Mouse (Mus musculus): ENCODE results near the gene Tssk3.
A peak's percentile ranks its signal among the peaks of the same experiment; 100 is the strongest.
"Not testable (repeated sequence)": the region's sequence is repeated elsewhere in the genome, so short reads cannot be mapped to it uniquely, and the experiment has no call there.

Gene Tssk3

DNA sequence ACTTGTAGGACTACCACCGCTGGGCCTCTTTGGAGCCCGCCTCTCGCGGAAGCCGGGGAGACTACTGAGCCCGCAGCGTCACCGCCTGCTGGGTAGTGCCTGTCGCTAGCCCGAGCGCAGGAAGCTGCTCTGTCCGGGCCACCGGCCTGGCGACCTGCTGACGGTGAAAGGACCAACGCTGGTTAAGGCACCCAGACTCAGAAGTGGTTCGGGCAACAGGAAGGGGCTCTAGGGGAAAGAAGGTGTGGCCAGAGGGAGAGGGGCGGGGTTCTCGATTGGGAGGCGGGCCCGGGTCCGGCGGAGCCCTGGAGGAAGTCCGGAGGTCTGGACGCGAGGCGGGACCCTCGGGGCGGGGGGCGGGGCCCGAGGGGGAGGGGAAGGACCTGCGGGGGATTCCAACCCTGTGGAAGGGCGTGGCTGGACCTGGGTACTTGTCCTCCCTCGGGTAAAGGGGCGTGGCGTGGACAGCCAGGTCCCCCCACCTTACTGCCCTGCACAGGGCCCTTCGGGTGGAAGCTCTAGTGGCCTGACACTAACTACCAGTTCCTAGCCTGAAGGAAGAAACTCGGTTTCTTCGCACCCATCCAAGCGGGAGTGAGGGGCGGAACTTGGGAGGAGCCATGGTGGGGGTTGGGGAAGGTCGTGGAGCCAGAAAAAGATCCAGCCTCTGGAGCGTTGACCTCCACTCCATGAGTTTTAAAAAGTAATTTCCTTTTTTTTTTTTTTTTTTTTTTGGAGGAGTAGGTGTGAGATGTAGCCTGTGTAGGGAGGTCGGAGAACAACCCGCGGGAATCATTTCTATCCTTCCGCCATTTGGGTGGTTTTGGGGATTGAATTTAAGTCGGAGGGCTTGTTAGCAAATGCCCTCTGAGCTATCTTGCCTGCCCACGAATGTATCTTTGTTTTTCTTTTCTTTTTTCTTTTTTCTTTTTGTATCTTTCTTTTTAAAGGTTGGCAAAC, 10.1 kb upstream of the Tssk3 start:
- peak; percentile 82 for DNase-seq (ENCODE audit: low read depth, low spot score)

DNA sequence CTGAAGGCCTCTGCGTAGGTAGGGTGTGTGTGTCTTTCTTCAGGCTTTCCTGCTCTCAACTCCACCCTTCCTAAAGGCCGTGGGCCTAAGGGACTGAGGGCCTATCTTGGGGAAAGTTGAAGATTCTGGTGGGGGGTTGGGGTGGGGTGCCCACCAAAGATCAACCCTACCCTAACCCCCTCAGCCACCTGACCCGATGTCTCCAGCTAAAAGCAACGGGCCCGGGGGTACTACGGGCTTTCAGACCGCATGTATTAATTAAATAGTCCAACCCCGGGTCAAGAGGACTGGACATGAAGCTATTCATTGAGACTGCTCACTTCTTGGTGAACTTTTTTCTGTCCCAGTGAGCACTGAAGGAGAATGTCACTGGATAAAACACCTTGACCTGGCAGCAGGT, 9.2 kb upstream of the Tssk3 start:
- no peak for DNase-seq (ENCODE audit: low read depth, low spot score)

DNA sequence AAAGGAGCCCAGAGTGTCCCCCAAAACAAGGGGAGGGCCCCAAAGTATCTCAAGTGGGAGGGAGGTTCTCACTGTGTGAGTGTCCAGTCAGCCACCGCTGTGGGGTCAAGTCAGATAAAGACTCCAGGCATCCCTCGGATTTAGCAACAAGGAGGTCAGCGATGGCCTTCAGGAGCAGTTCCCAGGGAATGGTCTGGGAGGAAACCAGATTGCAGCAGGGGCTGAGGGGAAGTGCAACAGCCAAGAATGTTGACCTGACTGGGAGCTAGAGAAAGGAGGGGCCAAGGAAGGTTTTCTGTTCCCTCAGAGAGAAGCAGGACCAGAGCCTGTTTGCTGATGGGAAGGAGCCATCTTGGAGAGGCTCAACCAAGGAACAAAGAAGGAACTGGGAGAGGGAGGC, 8.1 kb upstream of the Tssk3 start:
- DNase-seq (ENCODE audit: low read depth, low spot score) = no peak

DNA sequence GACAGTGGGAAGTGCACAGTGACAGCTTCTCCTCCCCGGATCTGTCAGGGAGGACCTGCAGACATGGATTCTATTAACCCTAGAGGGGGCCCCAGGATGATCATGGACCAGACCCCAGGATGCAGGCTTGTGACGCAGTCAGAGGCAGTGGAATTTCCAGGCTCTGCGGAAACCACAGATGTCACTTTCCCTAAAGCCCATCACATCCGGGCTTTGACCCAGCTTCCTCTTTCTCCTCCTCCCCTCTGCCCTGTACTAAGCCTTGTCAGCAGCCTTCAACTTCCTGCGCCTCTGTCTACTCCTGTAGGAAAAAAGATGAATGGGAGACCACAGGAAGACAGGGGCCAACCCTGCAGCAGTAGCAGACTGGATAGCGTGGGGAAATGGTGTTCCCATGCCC, 5.8 kb upstream of the Tssk3 start:
- DNase-seq (ENCODE audit: low read depth, low spot score) = no peak

DNA sequence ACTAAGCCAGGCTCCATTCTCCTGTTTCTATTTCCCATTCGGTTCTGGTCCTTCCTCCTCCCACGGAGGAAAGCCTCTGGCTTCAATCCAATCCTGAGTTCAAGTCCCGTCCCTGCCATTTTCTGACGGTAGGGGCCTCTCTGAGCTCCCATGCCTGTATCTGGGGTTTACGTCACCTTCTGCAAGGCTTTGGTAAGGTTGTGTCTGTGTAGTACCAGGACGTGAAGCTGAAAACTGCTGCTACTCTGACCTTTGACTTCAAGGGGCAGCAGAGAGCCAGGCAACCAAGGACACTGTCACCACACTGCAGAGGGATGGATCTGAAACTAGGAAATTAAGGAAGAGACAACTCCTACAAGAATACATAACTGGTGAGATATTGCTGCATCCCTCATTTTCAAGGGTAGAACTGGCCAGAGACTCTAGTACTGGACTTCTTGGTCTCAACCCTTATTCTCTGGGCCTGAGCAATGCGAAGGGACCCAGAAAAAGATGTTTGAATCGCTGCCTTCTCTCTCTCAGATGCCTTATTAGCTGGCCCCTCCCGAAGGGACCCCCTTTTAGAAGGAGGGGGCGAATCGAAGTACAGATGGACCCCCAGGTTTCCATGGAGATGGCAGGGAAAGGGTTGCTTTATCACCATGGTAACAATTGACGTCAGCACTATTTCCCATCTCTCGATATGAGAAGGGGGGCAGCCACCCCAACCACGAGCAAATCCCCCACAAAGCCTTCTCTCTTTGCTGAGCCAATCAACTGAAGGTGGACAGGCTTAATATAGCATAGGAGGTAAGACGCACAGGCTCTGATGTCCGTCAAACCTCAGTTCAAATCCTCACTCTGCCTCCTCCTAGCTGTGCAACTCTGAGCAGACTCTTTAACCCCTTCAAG, 5.1 kb upstream of the Tssk3 start:
- no peak for DNase-seq (ENCODE audit: low read depth, low spot score)

DNA sequence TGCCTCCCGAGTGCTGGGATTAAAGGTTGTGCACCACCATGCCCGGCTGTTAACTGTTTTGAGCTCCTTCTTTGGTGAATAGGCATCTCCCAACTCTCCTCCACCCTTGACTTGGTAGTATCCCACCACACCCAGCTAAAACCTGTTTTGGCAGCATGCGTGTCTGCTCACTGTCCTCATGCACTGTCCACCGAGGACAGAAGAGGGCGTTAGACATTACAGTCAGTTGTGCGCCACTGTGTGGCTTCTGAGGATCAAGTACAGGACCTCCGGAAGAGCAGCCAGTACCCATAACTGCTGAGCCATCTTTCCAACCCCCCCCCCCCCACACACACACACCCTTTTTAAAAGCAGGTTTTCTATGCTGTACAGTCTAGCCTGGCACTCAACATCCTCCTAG, 3.9 kb upstream of the Tssk3 start:
- DNase-seq (ENCODE audit: low read depth, low spot score) = no peak

DNA sequence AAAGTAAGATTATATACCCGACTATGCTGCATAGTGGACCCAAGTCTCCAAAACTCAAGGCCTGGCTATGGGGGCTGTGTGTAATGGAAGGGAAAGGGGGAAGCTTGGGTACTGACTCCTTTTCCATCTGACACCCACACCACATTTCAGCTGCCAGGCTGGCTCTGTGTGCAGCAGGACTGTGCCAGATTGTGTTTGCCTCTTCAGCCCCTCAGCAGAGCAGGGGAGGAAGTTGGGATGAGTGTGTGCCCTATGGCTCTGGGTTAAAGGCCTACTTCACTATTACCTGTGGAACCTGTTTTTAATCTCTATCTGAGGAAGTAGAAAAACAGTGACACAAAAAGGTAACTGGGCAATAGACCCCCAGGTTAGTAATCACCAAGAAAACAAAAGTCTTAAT, 9.7 kb downstream of the Tssk3 start:
- DNase-seq (ENCODE audit: low read depth, low spot score) = no peak

DNA sequence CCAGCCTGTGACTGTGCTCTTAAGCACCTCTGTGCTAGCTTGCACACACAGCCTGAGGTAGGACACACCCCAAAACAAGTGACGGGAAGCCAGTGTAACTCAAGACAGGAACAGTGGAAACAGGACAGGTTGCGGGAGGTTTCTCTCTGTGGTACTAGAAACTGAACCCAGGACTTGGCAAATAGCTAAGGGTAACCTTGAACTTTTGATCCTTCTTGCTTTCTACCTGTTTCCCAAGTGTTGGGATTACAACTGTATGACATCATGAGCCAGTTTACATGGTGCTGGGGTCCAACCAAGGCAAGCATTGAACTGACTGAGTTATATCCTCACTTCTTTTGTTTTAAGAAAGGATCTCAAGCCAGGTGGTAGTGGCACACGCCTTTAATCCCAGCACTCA, 11.0 kb downstream of the Tssk3 start:
- DNase-seq (ENCODE audit: low read depth, low spot score) = no peak

DNA sequence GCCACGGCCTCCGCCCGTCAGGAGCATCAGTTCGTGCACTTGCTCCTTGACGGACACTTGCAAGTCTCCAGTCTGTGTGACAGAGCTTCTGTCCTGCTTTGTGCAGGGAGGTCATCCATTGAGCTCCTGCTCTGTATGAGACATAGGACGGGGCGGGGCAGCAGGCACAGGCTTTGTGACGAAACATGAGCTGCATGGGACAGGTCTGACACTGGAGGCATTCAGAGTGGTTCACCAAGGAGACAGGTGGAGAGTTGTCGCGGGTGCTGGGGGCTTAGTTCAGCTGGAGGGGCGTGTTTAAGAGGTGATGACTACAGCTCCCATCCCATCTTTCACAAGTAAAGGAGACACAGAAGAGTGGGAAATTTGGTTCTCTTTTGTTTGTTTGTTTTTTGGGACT, 14.8 kb downstream of the Tssk3 start:
- DNase-seq (ENCODE audit: low read depth, low spot score) = no peak

DNA sequence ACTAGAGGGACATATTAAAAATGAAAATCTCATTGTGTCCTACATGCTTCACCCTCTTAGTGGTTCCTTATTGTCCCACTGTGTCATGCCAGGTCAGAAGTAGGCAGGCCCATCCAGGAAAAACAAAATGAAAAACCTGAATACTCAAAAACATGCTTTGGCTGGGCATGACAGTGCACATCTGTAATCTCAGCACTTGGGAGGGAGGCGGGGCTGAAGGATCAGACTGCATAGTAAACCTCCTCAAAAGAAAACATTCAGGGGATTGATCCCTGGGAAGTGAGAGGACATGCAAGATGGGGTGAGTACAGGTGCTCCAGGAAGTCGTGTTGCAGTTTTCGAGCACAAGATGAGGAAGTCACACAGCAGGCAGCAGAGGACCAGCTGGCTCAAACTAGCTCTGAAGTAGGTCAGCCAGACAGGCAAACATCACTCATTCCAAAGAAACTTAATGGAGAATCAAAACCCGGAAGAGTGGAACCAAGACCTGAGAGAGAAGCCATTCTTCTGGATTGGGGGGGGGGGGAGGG, 26.5 kb downstream of the Tssk3 start:
- DNase-seq (ENCODE audit: low read depth, low spot score) = no peak

GRCm38 (mm10) chr4:129463097-129464059, 27.4 kb downstream of the Tssk3 start:
- no peak for DNase-seq (ENCODE audit: low read depth, low spot score)

DNA sequence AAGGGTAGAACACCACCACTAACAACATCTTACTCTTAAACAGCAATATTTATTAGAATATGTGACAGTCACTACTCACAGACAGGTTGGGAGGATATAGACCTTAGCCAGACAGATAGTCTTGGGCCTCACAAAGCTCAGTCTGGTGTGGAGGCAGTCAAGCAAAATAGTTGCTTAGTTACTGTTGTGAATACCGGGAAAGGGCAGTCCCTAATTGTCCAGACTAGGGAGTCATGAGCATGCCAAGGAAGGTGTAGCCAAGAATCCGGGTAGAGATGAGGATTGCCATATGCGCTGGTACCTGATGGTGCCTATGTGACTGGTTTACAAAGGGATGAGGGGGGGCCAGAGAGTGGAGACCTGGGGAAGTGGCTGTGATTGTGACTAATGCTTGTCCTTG, 28.7 kb downstream of the Tssk3 start:
- no peak for DNase-seq (ENCODE audit: low read depth, low spot score)

DNA sequence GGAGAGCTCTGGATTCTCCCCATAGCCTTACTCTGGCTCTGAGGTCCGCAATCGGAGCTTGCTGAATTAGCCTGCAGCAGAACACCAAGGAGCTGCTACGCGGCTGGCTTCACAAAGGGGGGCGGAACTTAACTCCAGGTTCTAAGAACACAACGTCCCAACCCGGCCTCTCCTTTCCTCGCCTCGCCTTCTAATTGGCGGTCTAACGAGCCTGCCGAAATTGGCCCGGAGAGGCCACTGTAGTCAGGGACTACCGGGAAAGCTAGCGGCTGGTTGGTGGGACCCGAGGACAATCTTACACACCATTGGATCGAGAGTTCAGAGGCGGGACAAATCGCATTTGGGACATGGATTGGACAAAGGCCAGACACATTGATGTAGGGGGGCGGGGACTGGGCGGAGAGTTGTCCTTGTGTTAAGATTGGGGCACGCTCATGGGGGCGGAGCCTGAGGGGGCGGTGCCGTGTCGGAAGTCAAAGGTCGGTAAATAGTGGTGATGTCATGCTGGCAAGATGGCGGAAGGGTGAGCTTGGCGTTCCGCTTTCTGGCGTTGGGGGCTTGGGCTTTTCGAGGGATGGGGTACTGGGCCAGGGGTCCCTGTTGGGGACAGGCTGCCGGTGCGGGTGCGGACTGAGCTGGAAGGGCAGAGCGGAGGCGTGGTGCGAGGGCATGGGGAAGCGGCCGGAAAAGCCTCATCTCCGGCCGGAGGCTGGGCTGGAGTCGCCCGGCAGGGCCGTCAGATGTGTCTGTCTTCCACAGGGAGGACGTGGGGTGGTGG, 29.4 kb downstream of the Tssk3 start, which contains the start of gene Bsdc1:
Gene Bsdc1, plus strand, starts transcription at position 399 of the 778 bp plus-strand sequence.
- peak; percentile 99 for DNase-seq (ENCODE audit: low read depth, low spot score)

DNA sequence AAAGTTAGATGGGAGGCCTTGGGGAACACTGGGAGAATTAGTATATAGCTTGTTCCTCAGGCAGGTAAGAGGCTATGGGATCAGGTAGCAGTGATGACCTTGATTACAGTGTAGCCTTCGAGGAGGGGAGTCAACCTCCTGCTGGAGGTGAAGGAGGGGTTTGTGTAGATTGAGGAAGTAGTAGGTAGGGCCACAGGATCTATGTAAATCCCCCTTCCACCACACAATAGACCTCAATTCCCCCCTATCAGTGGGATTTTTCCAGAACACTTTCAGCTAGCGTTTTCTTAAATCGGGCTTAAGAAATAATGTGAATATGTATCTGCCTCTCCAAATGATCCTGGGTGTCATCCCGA, 30.0 kb downstream of the Tssk3 start:
- DNase-seq (ENCODE audit: low read depth, low spot score) = no peak

GRCm38 (mm10) chr4:129459726-129460125, 31.1 kb downstream of the Tssk3 start:
- no peak for DNase-seq (ENCODE audit: low read depth, low spot score)

- DNase-seq (ENCODE audit: low read depth, low spot score) = not testable (repeated sequence)
Measured at GRCm38 (mm10) chr4:129457311-129457710, 33.5 kb downstream of the Tssk3 start.

GRCm38 (mm10) chr4:129456126-129456525, 34.7 kb downstream of the Tssk3 start:
- DNase-seq (ENCODE audit: low read depth, low spot score) = no peak

DNA sequence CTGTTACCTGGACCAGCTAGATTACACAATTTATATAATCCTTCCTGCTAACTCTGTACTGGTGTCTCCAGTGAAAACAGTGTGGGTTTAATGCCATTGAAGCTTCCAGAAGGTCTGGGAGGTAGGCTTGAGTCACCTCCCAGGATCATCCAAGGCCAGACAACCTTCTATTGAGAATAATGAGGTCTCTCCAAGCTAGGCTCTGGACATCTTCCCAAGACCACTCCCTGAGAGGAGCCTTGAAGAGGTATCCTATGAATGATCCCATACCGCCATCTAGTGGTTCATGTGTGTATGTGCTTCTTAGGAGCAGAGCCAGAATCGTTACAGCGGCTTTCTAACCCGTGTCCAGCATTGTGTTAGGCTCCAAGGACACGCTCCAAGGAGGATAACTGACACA, 35.6 kb downstream of the Tssk3 start:
- DNase-seq (ENCODE audit: low read depth, low spot score) = peak; percentile 89

GRCm38 (mm10) chr4:129451471-129452169, 39.2 kb downstream of the Tssk3 start:
- no peak for DNase-seq (ENCODE audit: low read depth, low spot score)

- no peak for DNase-seq (ENCODE audit: low read depth, low spot score)
Measured at GRCm38 (mm10) chr4:129450851-129451250, 40.0 kb downstream of the Tssk3 start.
